Mouse (Mus musculus) bone marrow macrophage, adult 2 months (primary cell): ENCODE results near the gene Tmem229a.

Experiments used
- CTCF ChIP-seq: IDR thresholded peaks from 2 replicates; pipeline ENCODE4 v1.5.1; 2012; ENCODE audit warnings: low read depth, mild to moderate bottlenecking, low read length, moderate library complexity
- POLR2A ChIP-seq: IDR thresholded peaks from 2 replicates; pipeline ENCODE4 v1.6.1; 2012; ENCODE audit warnings: mild to moderate bottlenecking, low read depth, low read length, borderline replicate concordance

DNA sequence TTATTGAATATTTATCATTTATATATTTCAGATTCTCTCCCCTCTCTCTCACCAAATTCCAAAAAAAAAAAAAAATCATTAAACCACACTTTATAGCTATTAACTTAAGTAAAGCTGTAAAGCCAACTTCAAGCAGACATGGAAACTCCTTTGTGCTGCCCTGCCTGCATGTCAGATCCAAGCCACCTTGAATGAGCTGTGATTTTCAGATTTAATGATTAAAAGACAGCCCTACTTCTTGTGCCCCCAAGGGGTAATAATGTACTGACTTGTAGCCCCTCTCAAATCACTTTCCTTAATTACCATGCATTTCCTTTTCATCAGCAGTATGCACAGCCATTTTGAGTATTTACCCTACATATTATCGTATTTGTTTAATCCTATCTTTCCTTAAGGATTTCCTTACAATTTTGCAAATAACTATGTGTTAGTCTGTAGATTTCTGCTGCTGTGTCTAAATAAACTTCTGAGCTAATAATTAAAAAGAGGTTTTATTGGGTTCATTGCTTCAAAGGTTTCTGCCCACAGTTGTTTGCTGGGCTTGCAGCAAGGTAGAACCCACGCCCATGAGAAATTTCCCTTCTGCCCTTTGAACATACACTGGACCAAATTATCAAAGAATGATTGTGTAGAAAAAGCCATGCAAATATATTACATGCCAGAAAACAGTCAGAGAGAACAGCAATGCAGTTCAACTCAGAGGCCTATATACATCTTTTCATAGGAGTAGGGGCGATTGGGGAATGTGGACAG is 12.6 kb upstream of the Tmem229a start:
- TF ChIP-seq POLR2A, result no peak
- TF ChIP-seq CTCF, result no peak
